Mouse (Mus musculus) spleen, adult 2 months (tissue): Measurements from ENCODE around the gene Trim56.

Experiments
- CTCF ChIP-seq: fragments of 200-500 bp; IDR thresholded peaks from 2 replicates; pipeline ENCODE4 v1.5.1; 2011; ENCODE audit warnings: mild to moderate bottlenecking, inconsistent platforms; ENCODE audit not compliant: insufficient read depth, insufficient read length, insufficient replicate concordance; ENCODE audit errors: extremely low read depth
- POLR2A ChIP-seq: fragments of 200-500 bp; IDR thresholded peaks from 2 replicates; pipeline ENCODE4 v1.6.1; 2011; ENCODE audit warnings: low read depth, low read length, inconsistent platforms

- TF ChIP-seq CTCF (no peak), POLR2A (no peak)
These were observed 33.0 kb downstream of the Trim56 start for GRCm38 (mm10) chr5:137083051-137083450.
